Mouse (Mus musculus) hindbrain, postnatal 0 days (tissue): ENCODE data around the gene Lrrc4c. TPM values are rescaled to one million over a fixed set of nuclear protein-coding genes. Genes with fewer than 3 reads are reported as not detected.
A peak's percentile ranks its signal among the peaks of the same experiment; 100 is the strongest.

Experiments
- ATAC-seq: fragments of 200-750 bp; cut with Nextera tagmentation; 2 replicates; pipeline ENCODE4 v1.8.0; 2017; ENCODE audit warnings: mild to moderate bottlenecking, moderate TSS enrichment, moderate library complexity
- DNase-seq: peaks from one replicate; pipeline ENCODE4 v3.0.0-alpha.2; 2015; ENCODE audit warnings: low spot score
- H3K27ac ChIP-seq: fragments of 300-500 bp; sonication (generic); 2 replicates; pipeline ENCODE4 v1.5.1; 2014; ENCODE audit warnings: mild to moderate bottlenecking
- H3K27me3 ChIP-seq: fragments of 300-500 bp; sonication (generic); 2 replicates; pipeline ENCODE4 v1.6.1; 2014; ENCODE audit warnings: low read length, mixed read lengths; ENCODE audit not compliant: insufficient read depth
- H3K36me3 ChIP-seq: fragments of 300-500 bp; sonication (generic); 2 replicates; pipeline ENCODE4 v1.6.1; 2014; ENCODE audit warnings: low read length, mixed read lengths; ENCODE audit not compliant: insufficient read depth
- H3K4me1 ChIP-seq: fragments of 300-500 bp; sonication (generic); 2 replicates; pipeline ENCODE4 v1.6.1; 2014; ENCODE audit warnings: antibody characterized with exemption, low read length, mixed read lengths; ENCODE audit not compliant: insufficient read depth
- H3K4me2 ChIP-seq: fragments of 300-500 bp; sonication (generic); 2 replicates; pipeline ENCODE4 v1.6.1; 2014; ENCODE audit warnings: low read depth, mild to moderate bottlenecking, low read length, moderate library complexity, mixed read lengths
- H3K4me3 ChIP-seq: fragments of 300-500 bp; sonication (generic); 2 replicates; pipeline ENCODE4 v1.5.1; 2014; ENCODE audit warnings: low read length
- H3K9ac ChIP-seq: fragments of 300-500 bp; sonication (generic); replicated peaks from 2 replicates; pipeline ENCODE4 v1.6.1; 2014; ENCODE audit warnings: mild to moderate bottlenecking, low read length, moderate library complexity, mixed read lengths
- H3K9me3 ChIP-seq: fragments of 300-500 bp; sonication (generic); 2 replicates; pipeline ENCODE4 v1.6.1; 2016; ENCODE audit warnings: low read length, mixed read lengths
- CTCF ChIP-seq: IDR thresholded peaks from 2 replicates; pipeline ENCODE4 v1.5.1; 2016; ENCODE audit warnings: antibody characterized with exemption, control low read depth, low read depth
- WGBS: fragments of 180-500 bp; shearing (Covaris S2); extraction: QIAGEN DNeasy Blood & Tissue Kit; methylation state at CpG from one replicate; pipeline ENCODE4 v1.1.7; 2014; 5-methylcytosine and 5-hydroxymethylcytosine counted together
- polyA plus RNA-seq: library from polyadenylated mRNA; unstranded; fragments of >200 nt; fragmentation: Nextera tagmentation; extraction: Ambion mirVana; gene quantifications from 2 replicates; pipeline ENCODE4 v1.2.1, GENCODE M21; 2015
- total RNA-seq: library from RNA; depleted of rRNA; stranded (reverse); fragments of >200 nt; gene quantifications from 2 replicates; pipeline ENCODE4 v1.2.3, GENCODE M21; 2014

Gene Lrrc4c
- total and polyA plus RNA-seq, 2 experiments from 2014 or later = 41.5 to 52.0 TPM

GRCm38 (mm10) chr2:96318556-96318955, 587 bp downstream of the Lrrc4c start:
- TF ChIP-seq CTCF = peak; percentile 31; the same call in 1 of the 2 replicates
- peak overlapping the region; percentile 63 for H3K4me2 ChIP-seq
- H3K27me3 ChIP-seq = no peaks in the 10 kb centered on the region
- no peaks in the 10 kb centered on the region for H3K9me3 ChIP-seq
- H3K36me3 ChIP-seq = no peaks in the 10 kb centered on the region
- ATAC-seq (no peak), DNase-seq (peak; percentile 63)
- peak overlapping the region; percentile 89 for H3K27ac ChIP-seq
- 0 out of 2 replicates have a peak, but pooled peaks cover 5% of the 10 kb centered on the region for H3K4me1 ChIP-seq
- peak overlapping the region; percentile 46 for H3K4me3 ChIP-seq
- WGBS = 6% methylated on average over 7 of the region's 7 CpGs
- peak overlapping the region; percentile 58 for H3K9ac ChIP-seq

- Histone ChIP-seq H3K27ac (peak overlapping the region; percentile 89; the same call in 1 of the 2 replicates), H3K36me3 (no peaks in the 10 kb centered on the region), H3K9me3 (no peaks in the 10 kb centered on the region), H3K9ac (peak overlapping the region; percentile 51), H3K27me3 (no peaks in the 10 kb centered on the region), H3K4me3 (peak overlapping the region; percentile 46), H3K4me2 (peak overlapping the region; percentile 63), H3K4me1 (0 out of 2 replicates have a peak, but pooled peaks cover 5% of the 10 kb centered on the region)
- 4% methylated on average over 8 of the region's 8 CpGs for WGBS
- no peak for TF ChIP-seq CTCF
- DNase-seq (peak; percentile 67), ATAC-seq (0 out of 2 replicates have a peak, but pooled peaks have one; percentile 34)
Measured at GRCm38 (mm10) chr2:96319201-96319600, 1.2 kb downstream of the Lrrc4c start.

GRCm38 (mm10) chr2:96319649-96320048, 1.7 kb downstream of the Lrrc4c start:
- Histone ChIP-seq H3K9ac (peak overlapping the region; percentile 51), H3K4me2 (peak overlapping the region; percentile 63), H3K36me3 (no peaks in the 10 kb centered on the region), H3K4me3 (peak overlapping the region; percentile 46), H3K27ac (peak overlapping the region; percentile 89; the same call in 1 of the 2 replicates), H3K27me3 (no peaks in the 10 kb centered on the region), H3K9me3 (no peaks in the 10 kb centered on the region), H3K4me1 (0 out of 2 replicates have a peak, but pooled peaks cover 5% of the 10 kb centered on the region)
- DNase-seq (peak; percentile 18), ATAC-seq (no peak)
- no peak for TF ChIP-seq CTCF
- 18% methylated on average over 6 of the region's 6 CpGs for WGBS

- Histone ChIP-seq H3K27ac (0 out of 2 replicates have a peak overlapping the region, but pooled peaks have one; percentile 11), H3K4me1 (no peaks in the 10 kb centered on the region), H3K36me3 (no peaks in the 10 kb centered on the region), H3K27me3 (no peaks in the 10 kb centered on the region), H3K9ac (no peak overlapping the region), H3K4me3 (no peak overlapping the region), H3K4me2 (no peak overlapping the region), H3K9me3 (no peaks in the 10 kb centered on the region)
- 38% methylated on average over 3 of the region's 3 CpGs for WGBS
- TF ChIP-seq CTCF = no peak
- ATAC-seq = no peak
- peak; percentile 15 for DNase-seq
Measured at GRCm38 (mm10) chr2:96334652-96335051, 16.7 kb downstream of the Lrrc4c start.

- H3K36me3 ChIP-seq = no peaks in the 10 kb centered on the region
- no peaks in the 10 kb centered on the region for H3K4me1 ChIP-seq
- no peaks in the 10 kb centered on the region for H3K9me3 ChIP-seq
- TF ChIP-seq CTCF = peak; percentile 75
- no peak overlapping the region for H3K4me2 ChIP-seq
- H3K9ac ChIP-seq = no peak overlapping the region
- DNase-seq (peak; percentile 69), ATAC-seq (peak; percentile 55; the same call in 1 of the 2 replicates)
- no peak overlapping the region for H3K4me3 ChIP-seq
- no peak overlapping the region for H3K27ac ChIP-seq
- no peaks in the 10 kb centered on the region for H3K27me3 ChIP-seq
- 56% methylated on average over 1 of the region's 1 CpGs for WGBS
Measured at GRCm38 (mm10) chr2:96337354-96337753, 19.4 kb downstream of the Lrrc4c start.

DNA sequence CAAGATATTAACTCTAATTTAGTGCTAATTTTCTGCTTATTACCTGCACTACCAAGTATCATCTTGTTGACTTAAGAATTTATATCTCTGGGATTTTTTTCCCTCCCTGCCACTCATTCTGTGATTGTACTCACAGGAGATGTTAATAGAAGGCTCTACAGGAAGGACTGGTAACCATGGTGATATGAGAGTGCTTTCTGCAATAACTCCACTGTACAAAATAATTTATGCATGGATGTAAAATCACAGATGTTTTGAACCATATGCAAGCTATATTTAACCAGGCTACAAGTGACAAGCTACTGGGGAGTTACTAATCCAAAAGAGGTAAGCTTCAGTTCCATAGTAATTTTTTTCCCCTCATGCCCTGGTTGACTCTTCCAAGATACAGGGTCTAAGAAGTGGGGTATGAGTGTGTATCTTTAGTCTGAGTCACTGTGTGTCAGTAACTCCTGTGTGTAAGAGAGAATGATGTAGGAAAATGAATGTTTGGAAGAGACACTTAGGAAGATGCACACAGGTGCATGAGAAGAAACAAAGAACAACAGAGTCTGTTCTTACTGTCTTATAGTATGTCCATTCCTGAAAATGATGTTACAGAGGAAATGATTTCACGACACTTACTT, 83.3 kb downstream of the Lrrc4c start:
- no peak overlapping the region for H3K9ac ChIP-seq
- H3K9me3 ChIP-seq = no peaks in the 10 kb centered on the region
- no peaks in the 10 kb centered on the region; the same call in 1 of the 2 replicates for H3K4me1 ChIP-seq
- no peak overlapping the region for H3K4me2 ChIP-seq
- no peaks in the 10 kb centered on the region for H3K36me3 ChIP-seq
- H3K27ac ChIP-seq = no peak overlapping the region
- no peak for TF ChIP-seq CTCF
- WGBS = 87% methylated on average over 1 of the region's 1 CpGs
- H3K27me3 ChIP-seq = no peaks in the 10 kb centered on the region
- DNase-seq (peak; percentile 34), ATAC-seq (peak; percentile 66; the same call in 1 of the 2 replicates)
- H3K4me3 ChIP-seq = no peak overlapping the region

DNA sequence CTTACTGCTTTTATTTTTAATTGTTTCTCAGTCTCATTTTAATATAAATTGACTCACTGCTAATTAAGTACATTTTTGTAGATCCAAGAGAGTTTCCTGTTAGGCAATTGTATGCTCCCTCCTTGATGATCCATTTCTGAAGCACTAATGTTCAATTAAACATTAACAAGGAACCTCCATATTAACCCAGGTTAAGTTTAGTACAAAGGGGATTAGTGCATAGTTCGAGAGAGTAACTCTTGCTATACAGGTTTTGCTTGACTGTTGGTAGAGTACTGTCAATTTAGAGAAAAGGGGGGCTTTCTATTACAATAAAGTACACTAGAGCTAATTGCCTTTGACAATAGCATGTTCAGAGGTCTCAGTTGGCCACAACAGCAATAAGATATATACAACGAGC, 84.5 kb downstream of the Lrrc4c start:
- no peaks in the 10 kb centered on the region for H3K36me3 ChIP-seq
- no peaks in the 10 kb centered on the region for H3K9me3 ChIP-seq
- no peak overlapping the region for H3K9ac ChIP-seq
- H3K27ac ChIP-seq = no peak overlapping the region
- DNase-seq (no peak), ATAC-seq (no peak)
- TF ChIP-seq CTCF = no peak
- H3K27me3 ChIP-seq = no peaks in the 10 kb centered on the region
- H3K4me2 ChIP-seq = no peak overlapping the region
- WGBS = 66% methylated on average over 2 of the region's 2 CpGs
- H3K4me1 ChIP-seq = no peaks in the 10 kb centered on the region; the same call in 1 of the 2 replicates
- H3K4me3 ChIP-seq = no peak overlapping the region
